Mouse (Mus musculus) intestine, embryonic 16.5 days (tissue): ENCODE results near the gene Rora. TPM values are rescaled to one million over a fixed set of nuclear protein-coding genes. Genes with fewer than 3 reads are reported as not detected.

Experiments used
- ATAC-seq: fragments of 200-750 bp; cut with Nextera tagmentation; 2 replicates; pipeline ENCODE4 v1.8.0; 2017; ENCODE audit warnings: moderate TSS enrichment, moderate library complexity
- H3K27ac ChIP-seq: fragments of 300-500 bp; sonication (generic); 2 replicates; pipeline ENCODE4 v1.5.1; 2014; ENCODE audit warnings: mild to moderate bottlenecking, low read length
- H3K27me3 ChIP-seq: fragments of 300-500 bp; sonication (generic); replicated peaks from 2 replicates; pipeline ENCODE4 v1.6.1; 2014; ENCODE audit warnings: low read length, control low read depth, mixed read lengths; ENCODE audit not compliant: control insufficient read depth, insufficient read depth
- H3K36me3 ChIP-seq: fragments of 300-500 bp; sonication (generic); 2 replicates; pipeline ENCODE4 v1.6.1; 2014; ENCODE audit warnings: low read length, control low read depth; ENCODE audit not compliant: control insufficient read depth, insufficient read depth
- H3K4me1 ChIP-seq: fragments of 300-500 bp; sonication (generic); 2 replicates; pipeline ENCODE4 v1.6.1; 2014; ENCODE audit warnings: low read length, control low read depth, mixed read lengths; ENCODE audit not compliant: control insufficient read depth, insufficient read depth
- H3K4me2 ChIP-seq: fragments of 300-500 bp; sonication (generic); 2 replicates; pipeline ENCODE4 v1.6.1; 2014; ENCODE audit warnings: low read depth, low read length, control low read depth
- H3K4me3 ChIP-seq: fragments of 300-500 bp; sonication (generic); 2 replicates; pipeline ENCODE4 v1.5.1; 2014; ENCODE audit warnings: mild to moderate bottlenecking, low read length
- H3K9ac ChIP-seq: fragments of 300-500 bp; sonication (generic); 2 replicates; pipeline ENCODE4 v1.6.1; 2014; ENCODE audit warnings: low read depth, low read length
- H3K9me3 ChIP-seq: fragments of 300-500 bp; sonication (generic); 2 replicates; pipeline ENCODE4 v1.6.1; 2016; ENCODE audit warnings: low read length, control low read depth; ENCODE audit not compliant: control insufficient read depth
- WGBS: fragments of 180-500 bp; shearing (Covaris S2); extraction: QIAGEN DNeasy Blood & Tissue Kit; methylation state at CpG from one replicate; pipeline ENCODE4 v1.1.7; 2014; 5-methylcytosine and 5-hydroxymethylcytosine counted together
- polyA plus RNA-seq: library from polyadenylated mRNA; unstranded; fragments of >200 nt; fragmentation: Nextera tagmentation; extraction: Ambion mirVana; gene quantifications from 2 replicates; pipeline ENCODE4 v1.2.1, GENCODE M21; 2015

Gene Rora
- polyA plus RNA-seq, 1 experiment from 2014 or later: 4.5 TPM

- WGBS: 71% methylated on average over 16 of the region's 16 CpGs
- H3K36me3 ChIP-seq: no peaks in the 10 kb centered on the region
- ATAC-seq: no peak
Measured at GRCm38 (mm10) chr9:68842134-68842892, 188.7 kb downstream of the Rora start.

GRCm38 (mm10) chr9:68845556-68845955 is 192.0 kb downstream of the Rora start:
- Histone ChIP-seq H3K4me2 (no peak overlapping the region), H3K9ac (no peak overlapping the region), H3K36me3 (no peaks in the 10 kb centered on the region), H3K27ac (no peak overlapping the region), H3K4me1 (no peaks in the 10 kb centered on the region), H3K4me3 (no peak overlapping the region), H3K27me3 (no peaks in the 10 kb centered on the region), H3K9me3 (no peaks in the 10 kb centered on the region)
- ATAC-seq: no peak
- WGBS: 55% methylated on average over 2 of the region's 2 CpGs

More at GRCm38 (mm10) chr9:68842134-68842892, 188.7 kb downstream of the Rora start:
- Histone ChIP-seq H3K27ac (no peak overlapping the region), H3K9ac (no peak overlapping the region), H3K4me1 (no peaks in the 10 kb centered on the region), H3K27me3 (no peaks in the 10 kb centered on the region), H3K9me3 (no peaks in the 10 kb centered on the region), H3K4me3 (no peak overlapping the region), H3K4me2 (no peak overlapping the region)

- Histone ChIP-seq H3K4me2 (no peak overlapping the region), H3K9ac (no peak overlapping the region), H3K4me1 (no peaks in the 10 kb centered on the region), H3K27me3 (no peaks in the 10 kb centered on the region), H3K36me3 (no peaks in the 10 kb centered on the region), H3K9me3 (no peaks in the 10 kb centered on the region), H3K27ac (no peak overlapping the region), H3K4me3 (no peak overlapping the region)
- no peak for ATAC-seq
- WGBS: 69% methylated on average over 5 of the region's 5 CpGs
Measured at GRCm38 (mm10) chr9:68850321-68850720, 196.7 kb downstream of the Rora start.

- H3K9ac ChIP-seq: no peak overlapping the region
- no peak overlapping the region for H3K4me2 ChIP-seq
- no peaks in the 10 kb centered on the region for H3K36me3 ChIP-seq
- no peaks in the 10 kb centered on the region for H3K9me3 ChIP-seq
- H3K4me1 ChIP-seq: no peaks in the 10 kb centered on the region
- no peaks in the 10 kb centered on the region for H3K27me3 ChIP-seq
- H3K4me3 ChIP-seq: no peak overlapping the region
- H3K27ac ChIP-seq: no peak overlapping the region
- no peak for ATAC-seq
- WGBS: 54% methylated on average over 4 of the region's 4 CpGs
Measured at GRCm38 (mm10) chr9:68852201-68852600, 198.6 kb downstream of the Rora start.

GRCm38 (mm10) chr9:68852934-68853333 is 199.3 kb downstream of the Rora start:
- Histone ChIP-seq H3K9ac (no peak overlapping the region), H3K36me3 (no peaks in the 10 kb centered on the region), H3K9me3 (no peaks in the 10 kb centered on the region), H3K4me1 (no peaks in the 10 kb centered on the region), H3K27ac (no peak overlapping the region), H3K27me3 (no peaks in the 10 kb centered on the region), H3K4me2 (no peak overlapping the region), H3K4me3 (no peak overlapping the region)
- ATAC-seq: no peak
- WGBS: 75% methylated on average over 2 of the region's 2 CpGs

GRCm38 (mm10) chr9:68859500-68859899 is 205.9 kb downstream of the Rora start:
- Histone ChIP-seq H3K36me3 (no peaks in the 10 kb centered on the region), H3K9me3 (peaks cover 4% of the 10 kb centered on the region; the same call in 1 of the 2 replicates), H3K27ac (no peak overlapping the region), H3K4me3 (no peak overlapping the region), H3K9ac (no peak overlapping the region), H3K4me2 (no peak overlapping the region), H3K27me3 (no peaks in the 10 kb centered on the region), H3K4me1 (no peaks in the 10 kb centered on the region)
- WGBS: 83% methylated on average over 2 of the region's 2 CpGs
- no peak for ATAC-seq

- ATAC-seq: no peak
- Histone ChIP-seq H3K4me1 (no peaks in the 10 kb centered on the region), H3K27ac (no peak overlapping the region), H3K4me2 (no peak overlapping the region), H3K27me3 (no peaks in the 10 kb centered on the region), H3K36me3 (no peaks in the 10 kb centered on the region), H3K4me3 (no peak overlapping the region), H3K9ac (no peak overlapping the region), H3K9me3 (peaks cover 4% of the 10 kb centered on the region; the same call in 1 of the 2 replicates)
- WGBS: 69% methylated on average over 4 of the region's 4 CpGs
Measured at GRCm38 (mm10) chr9:68866317-68866716, 212.7 kb downstream of the Rora start.

- H3K9me3 ChIP-seq: no peaks in the 10 kb centered on the region
- H3K4me3 ChIP-seq: no peak overlapping the region
- H3K4me2 ChIP-seq: no peak overlapping the region
- no peak for ATAC-seq
- no peak overlapping the region for H3K9ac ChIP-seq
- H3K36me3 ChIP-seq: no peaks in the 10 kb centered on the region
- H3K27me3 ChIP-seq: no peaks in the 10 kb centered on the region
- H3K27ac ChIP-seq: no peak overlapping the region
- no peaks in the 10 kb centered on the region for H3K4me1 ChIP-seq
- WGBS: 90% methylated on average over 4 of the region's 4 CpGs
Measured at GRCm38 (mm10) chr9:68873838-68874237, 220.3 kb downstream of the Rora start.

GRCm38 (mm10) chr9:68874544-68874943 is 221.0 kb downstream of the Rora start:
- Histone ChIP-seq H3K9me3 (no peaks in the 10 kb centered on the region), H3K4me3 (no peak overlapping the region), H3K27ac (no peak overlapping the region), H3K4me1 (no peaks in the 10 kb centered on the region), H3K4me2 (no peak overlapping the region), H3K27me3 (no peaks in the 10 kb centered on the region), H3K36me3 (no peaks in the 10 kb centered on the region), H3K9ac (no peak overlapping the region)
- ATAC-seq: no peak
- 86% methylated on average over 2 of the region's 2 CpGs for WGBS

- H3K4me3 ChIP-seq: no peak overlapping the region
- ATAC-seq: no peak
- H3K4me1 ChIP-seq: no peaks in the 10 kb centered on the region
- H3K9me3 ChIP-seq: no peaks in the 10 kb centered on the region
- 88% methylated on average over 2 of the region's 2 CpGs for WGBS
- H3K9ac ChIP-seq: no peak overlapping the region
- no peaks in the 10 kb centered on the region for H3K36me3 ChIP-seq
- no peak overlapping the region for H3K27ac ChIP-seq
- no peaks in the 10 kb centered on the region for H3K27me3 ChIP-seq
- no peak overlapping the region for H3K4me2 ChIP-seq
Measured at GRCm38 (mm10) chr9:68875791-68876190, 222.2 kb downstream of the Rora start.
